Mouse (Mus musculus) heart, embryonic 16.5 days (tissue): ENCODE measurements around the gene Gm4214. TPM values are rescaled to one million over a fixed set of nuclear protein-coding genes. Genes with fewer than 3 reads are reported as not detected.
"Not testable (repeated sequence)": the region's sequence is repeated elsewhere in the genome, so short reads cannot be mapped to it uniquely, and the experiment has no call there.

Source experiments
- ATAC-seq: fragments of 200-750 bp; cut with Nextera tagmentation; replicated peaks from 2 replicates; pipeline ENCODE4 v1.8.0; 2017; ENCODE audit warnings: moderate number of reproducible peaks; ENCODE audit not compliant: insufficient read depth, low FRiP score; ENCODE audit errors: extremely low read depth
- H3K27ac ChIP-seq: fragments of 300-500 bp; sonication (generic); 2 replicates; pipeline ENCODE4 v1.5.1; 2014; ENCODE audit warnings: mild to moderate bottlenecking, low read length, control low read depth, moderate library complexity
- H3K27me3 ChIP-seq: fragments of 300-500 bp; sonication (generic); 2 replicates; pipeline ENCODE4 v1.6.1; 2014; ENCODE audit warnings: low read length, mixed read lengths; ENCODE audit not compliant: control insufficient read depth, insufficient read depth
- H3K36me3 ChIP-seq: fragments of 300-500 bp; sonication (generic); 2 replicates; pipeline ENCODE4 v1.6.1; 2014; ENCODE audit not compliant: control insufficient read depth, insufficient read depth
- H3K4me1 ChIP-seq: fragments of 300-500 bp; sonication (generic); 2 replicates; pipeline ENCODE4 v1.6.1; 2014; ENCODE audit warnings: low read length, mixed read lengths; ENCODE audit not compliant: control insufficient read depth, insufficient read depth
- H3K4me2 ChIP-seq: fragments of 300-500 bp; sonication (generic); 2 replicates; pipeline ENCODE4 v1.6.1; 2014; ENCODE audit warnings: low read depth, mild to moderate bottlenecking, control low read depth, low read length
- H3K4me3 ChIP-seq: fragments of 300-500 bp; sonication (generic); 2 replicates; pipeline ENCODE4 v1.5.1; 2014; ENCODE audit warnings: mild to moderate bottlenecking, control low read depth, low read length
- H3K9ac ChIP-seq: fragments of 300-500 bp; sonication (generic); 2 replicates; pipeline ENCODE4 v1.6.1; 2014; ENCODE audit warnings: low read length, control low read depth
- H3K9me3 ChIP-seq: fragments of 300-500 bp; sonication (generic); replicated peaks from 2 replicates; pipeline ENCODE4 v1.6.1; 2016; ENCODE audit warnings: low read length; ENCODE audit not compliant: control insufficient read depth
- WGBS: fragments of 180-500 bp; shearing (Covaris S2); extraction: QIAGEN DNeasy Blood & Tissue Kit; methylation state at CpG from one replicate; pipeline ENCODE4 v1.1.7; 2014; 5-methylcytosine and 5-hydroxymethylcytosine counted together
- polyA plus RNA-seq: library from polyadenylated mRNA; unstranded; fragments of >200 nt; fragmentation: Nextera tagmentation; extraction: Ambion mirVana; gene quantifications from 2 replicates; pipeline ENCODE4 v1.2.1, GENCODE M21; 2015

The Gm4214 gene
- polyA plus RNA-seq: not detected in 2 replicates

DNA sequence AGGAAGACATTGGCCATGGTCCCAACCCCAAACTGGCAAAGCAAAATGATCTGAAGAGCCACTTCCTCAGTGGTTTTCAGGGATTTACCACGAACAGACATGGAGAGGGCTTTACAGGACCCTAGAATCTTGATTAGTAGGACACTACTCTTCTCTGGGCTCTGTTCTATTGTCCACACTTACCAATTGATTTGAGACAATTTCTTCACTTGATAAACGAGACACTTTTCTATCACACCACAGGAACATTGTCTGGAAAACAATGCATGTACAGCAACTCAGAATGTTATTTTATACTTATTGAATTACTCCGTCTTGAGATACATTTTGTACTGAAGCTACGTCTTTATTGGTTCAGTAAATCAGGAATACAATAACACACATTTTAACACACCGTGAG is at the start of gene Gm4214:
Gene Gm4214 (minus strand): TSS at position 101 of the 400 bp plus-strand sequence.
- not testable (repeated sequence) for H3K9ac ChIP-seq, H3K4me2 ChIP-seq, H3K4me3 ChIP-seq, H3K36me3 ChIP-seq, H3K27me3 ChIP-seq, ATAC-seq, H3K9me3 ChIP-seq, H3K4me1 ChIP-seq, H3K27ac ChIP-seq
- no CpG with 5 or more reads among the region's 5 CpGs for WGBS

DNA sequence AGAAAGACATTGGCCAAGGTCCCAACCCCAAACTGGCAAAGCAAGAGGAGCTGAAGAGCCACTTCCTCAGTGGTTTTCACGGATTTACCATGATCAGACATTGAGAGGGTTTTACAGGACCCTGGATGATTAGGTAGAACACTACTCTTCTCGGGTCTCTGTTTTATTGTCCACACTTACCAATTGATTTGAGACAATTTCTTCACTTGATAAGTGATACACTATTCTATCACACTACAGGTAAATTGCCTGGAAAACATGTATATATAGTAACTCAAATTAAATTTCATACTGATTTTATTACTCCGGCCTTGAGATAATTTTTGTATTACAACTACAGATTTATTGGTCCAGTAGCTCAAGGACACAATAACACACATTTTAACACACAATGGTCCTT is 35.4 kb upstream of the Gm4214 start, which contains the start of gene Gm4216:
Gene Gm4216 (minus strand): TSS at position 101 of the 400 bp plus-strand sequence.
- H3K36me3 ChIP-seq, H3K9ac ChIP-seq, ATAC-seq, H3K9me3 ChIP-seq, H3K27ac ChIP-seq, H3K4me3 ChIP-seq, H3K4me2 ChIP-seq, H3K4me1 ChIP-seq, H3K27me3 ChIP-seq: not testable (repeated sequence)
- no CpG with 5 or more reads among the region's 3 CpGs for WGBS

Other genes with a start within 250 kb of the Gm4214 start
- not detected in 2 replicates for gene Vmn1r157, start 223.0 kb downstream of the Gm4214 start, polyA plus RNA-seq
- not detected in 2 replicates for gene Vmn1r158, start 193.9 kb downstream of the Gm4214 start, polyA plus RNA-seq
- gene Vmn1r159, start 141.1 kb downstream of the Gm4214 start, polyA plus RNA-seq: not detected in 2 replicates
- not detected in 2 replicates for gene Vmn1r160, start 113.4 kb downstream of the Gm4214 start, polyA plus RNA-seq
- not detected in 2 replicates for gene Gm4216, start 35.2 kb upstream of the Gm4214 start, polyA plus RNA-seq
- gene Vmn1r163, start 70.9 kb upstream of the Gm4214 start, polyA plus RNA-seq: not detected in 2 replicates
- not detected in 2 replicates for gene Gm8720, start 82.8 kb upstream of the Gm4214 start, polyA plus RNA-seq
- gene Gm10662, start 159.8 kb upstream of the Gm4214 start, polyA plus RNA-seq: not detected in 2 replicates
- gene Vmn1r165, start 232.7 kb upstream of the Gm4214 start, polyA plus RNA-seq: not detected in 2 replicates